Mouse (Mus musculus) embryonic fibroblast, embryonic 13.5 days (primary cell): Measurements from ENCODE around the gene Cdhr1.

Experiments
- CTCF ChIP-seq: IDR thresholded peaks from 2 replicates; pipeline ENCODE4 v1.5.1; 2011; ENCODE audit warnings: mild to moderate bottlenecking, control low read depth, low read length, moderate library complexity, borderline replicate concordance; ENCODE audit not compliant: insufficient read depth
- POLR2A ChIP-seq: IDR thresholded peaks from 2 replicates; pipeline ENCODE4 v1.6.1; 2011; ENCODE audit warnings: low read depth, mild to moderate bottlenecking, control low read depth, low read length, moderate library complexity

- TF ChIP-seq POLR2A (no peak), CTCF (no peak)
Measured at GRCm38 (mm10) chr14:37110456-37110855, 12.3 kb upstream of the Cdhr1 start.
